Mouse (Mus musculus) liver, embryonic 14.5 days (tissue): Measurements from ENCODE around the gene 9130213A22Rik. TPM values are rescaled to one million over a fixed set of nuclear protein-coding genes. Genes with fewer than 3 reads are reported as not detected.

Source experiments
- ATAC-seq: fragments of 200-750 bp; cut with Nextera tagmentation; 2 replicates; pipeline ENCODE4 v1.8.0; 2017; ENCODE audit warnings: moderate number of reproducible peaks, mild to moderate bottlenecking, moderate library complexity; ENCODE audit not compliant: insufficient read depth
- DNase-seq, 3 experiments: peaks; one replicate each; pipeline ENCODE4 v3.0.0-alpha.2; 2012 to 2013; ENCODE audit warnings: low read depth in 3 of 3, low spot score in 3 of 3
- H3K27ac ChIP-seq: fragments of 300-500 bp; sonication (generic); 2 replicates; pipeline ENCODE4 v1.5.1; 2014; ENCODE audit warnings: moderate library complexity, mild to moderate bottlenecking, control low read depth, inconsistent platforms
- H3K27me3 ChIP-seq: fragments of 300-500 bp; sonication (generic); 2 replicates; pipeline ENCODE4 v1.6.1; 2014; ENCODE audit warnings: mild to moderate bottlenecking, low read length, moderate library complexity; ENCODE audit not compliant: control insufficient read depth, insufficient read depth
- H3K36me3 ChIP-seq: fragments of 300-500 bp; sonication (generic); replicated peaks from 2 replicates; pipeline ENCODE4 v1.6.1; 2014; ENCODE audit warnings: low read depth; ENCODE audit not compliant: control insufficient read depth, insufficient read depth
- H3K4me1 ChIP-seq, 2 experiments: fragments of 200-500 bp in 1 of 2; fragments of 300-500 bp in 1 of 2; sonication (generic) in 1 of 2; replicated peaks; 2 replicates each; pipeline ENCODE4 v1.6.1; 2012 to 2014; ENCODE audit warnings: antibody characterized with exemption in 1 of 2, inconsistent platforms in 1 of 2, low read length in 1 of 2; ENCODE audit not compliant: control insufficient read depth in 2 of 2, insufficient read depth in 2 of 2
- H3K4me2 ChIP-seq: fragments of 300-500 bp; sonication (generic); 2 replicates; pipeline ENCODE4 v1.6.1; 2014; ENCODE audit warnings: low read depth, mild to moderate bottlenecking, control low read depth, moderate library complexity
- H3K4me3 ChIP-seq, 2 experiments: fragments of 200-500 bp in 1 of 2; fragments of 300-500 bp in 1 of 2; sonication (generic) in 1 of 2; 2 replicates each; pipeline ENCODE4 v1.5.1; 2012 to 2014; ENCODE audit warnings: low read depth in 2 of 2, low read length in 2 of 2, mild to moderate bottlenecking in 2 of 2, control low read depth in 1 of 2, inconsistent platforms in 1 of 2, moderate library complexity in 1 of 2; ENCODE audit not compliant: insufficient read depth in 1 of 2
- H3K9ac ChIP-seq: fragments of 300-500 bp; sonication (generic); replicated peaks from 2 replicates; pipeline ENCODE4 v1.6.1; 2014; ENCODE audit warnings: mild to moderate bottlenecking, control low read depth, moderate library complexity
- H3K9me3 ChIP-seq: fragments of 300-500 bp; sonication (generic); 2 replicates; pipeline ENCODE4 v1.6.1; 2016; ENCODE audit warnings: low read length, mixed read lengths; ENCODE audit not compliant: control insufficient read depth
- CTCF ChIP-seq: IDR thresholded peaks from 2 replicates; pipeline ENCODE4 v1.5.1; 2016; ENCODE audit warnings: antibody characterized with exemption, low read depth, control low read depth
- EP300 ChIP-seq: IDR thresholded peaks from 2 replicates; pipeline ENCODE4 v1.6.1; 2016; ENCODE audit warnings: antibody characterized with exemption, low read depth
- WGBS: fragments of 180-500 bp; shearing (Covaris S2); extraction: QIAGEN DNeasy Blood & Tissue Kit; methylation state at CpG from one replicate; pipeline ENCODE4 v1.1.7; 2014; ENCODE audit not compliant: insufficient replicate concordance; 5-methylcytosine and 5-hydroxymethylcytosine counted together
- polyA plus RNA-seq, 2 experiments: library from polyadenylated mRNA; depleted of rRNA in 1 of 2; stranded (reverse) in 1 of 2; unstranded in 1 of 2; fragments of >200 nt; fragmentation: Nextera tagmentation in 1 of 2; extraction: Ambion mirVana in 1 of 2; gene quantifications; 2 replicates each; pipeline versions ENCODE4 v1.2.1 to v1.2.3; 2012 to 2014

Gene 9130213A22Rik
- polyA plus RNA-seq, 2 experiments = 0.08 TPM; not detected in 1

GRCm38 (mm10) chr11:69111051-69111810 lies 11.2 kb downstream of the 9130213A22Rik start:
- peak overlapping the region; percentile 75 for H3K4me2 ChIP-seq
- peak overlapping the region; percentile 50 for H3K9ac ChIP-seq
- peak overlapping the region; percentile 58 to 68 for H3K4me3 ChIP-seq
- DNase-seq = no peak
- H3K27ac ChIP-seq = no peak overlapping the region
- no peak for ATAC-seq
- no peaks in the 10 kb centered on the region; the same call in 1 of the 2 replicates for H3K27me3 ChIP-seq
- H3K9me3 ChIP-seq = no peaks in the 10 kb centered on the region
- H3K36me3 ChIP-seq = no peaks in the 10 kb centered on the region; the same call in 1 of the 2 replicates
- WGBS = 4% methylated on average over 21 of the region's 21 CpGs
- TF ChIP-seq CTCF (no peak), EP300 (no peak)
- H3K4me1 ChIP-seq = peaks cover 4 to 17% of the 10 kb centered on the region in 2 experiments

DNA sequence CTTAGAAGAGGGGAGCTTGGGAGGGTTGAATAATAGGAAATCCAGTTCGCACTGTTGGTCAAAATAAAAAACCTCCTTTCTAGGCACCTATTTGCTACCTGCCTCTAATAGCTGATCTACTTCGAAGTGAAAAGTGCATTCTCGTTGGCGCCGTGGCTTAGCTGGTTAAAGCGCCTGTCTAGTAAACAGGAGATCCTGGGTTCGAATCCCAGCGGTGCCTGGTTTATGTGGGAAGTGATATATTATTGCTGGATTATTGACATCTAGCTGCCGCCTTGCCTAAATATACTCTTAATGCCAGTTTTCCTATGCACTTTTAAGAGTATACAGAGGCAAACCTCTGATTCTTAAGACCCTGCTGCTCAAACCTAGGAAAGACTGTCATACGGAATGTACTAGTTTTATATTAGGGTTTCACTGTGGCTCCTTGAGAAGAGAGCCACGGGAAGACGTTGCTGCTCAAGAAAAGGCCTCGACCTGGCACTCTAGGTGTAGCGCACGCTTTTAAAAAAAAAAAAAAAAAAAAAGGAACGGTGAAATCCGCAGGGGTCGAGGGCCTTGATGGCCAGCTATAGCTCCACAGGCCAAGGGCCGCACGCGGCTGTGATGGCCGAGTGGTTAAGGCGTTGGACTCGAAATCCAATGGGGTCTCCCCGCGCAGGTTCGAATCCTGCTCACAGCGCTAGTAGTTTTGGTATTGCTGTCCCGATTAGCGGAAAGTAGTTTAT lies 11.9 kb downstream of the 9130213A22Rik start:
- H3K4me1 ChIP-seq = peaks cover 4 to 17% of the 10 kb centered on the region in 2 experiments
- ATAC-seq (peak; percentile 81), DNase-seq (peak; percentile 79 to 83 (median 82))
- peak overlapping the region; percentile 75 for H3K4me2 ChIP-seq
- peak overlapping the region; percentile 28; the same call in 1 of the 2 replicates for H3K27ac ChIP-seq
- H3K27me3 ChIP-seq = no peaks in the 10 kb centered on the region; the same call in 1 of the 2 replicates
- 0 out of 2 replicates have a peak, but pooled peaks have one; percentile 15 for TF ChIP-seq EP300
- no peak for TF ChIP-seq CTCF
- H3K4me3 ChIP-seq = peak overlapping the region; percentile 58 to 68
- under 1% methylated on average over 30 of the region's 30 CpGs for WGBS
- H3K9ac ChIP-seq = peak overlapping the region; percentile 50
- H3K9me3 ChIP-seq = no peaks in the 10 kb centered on the region
- H3K36me3 ChIP-seq = peaks cover under 1% of the 10 kb centered on the region; the same call in 1 of the 2 replicates

DNA sequence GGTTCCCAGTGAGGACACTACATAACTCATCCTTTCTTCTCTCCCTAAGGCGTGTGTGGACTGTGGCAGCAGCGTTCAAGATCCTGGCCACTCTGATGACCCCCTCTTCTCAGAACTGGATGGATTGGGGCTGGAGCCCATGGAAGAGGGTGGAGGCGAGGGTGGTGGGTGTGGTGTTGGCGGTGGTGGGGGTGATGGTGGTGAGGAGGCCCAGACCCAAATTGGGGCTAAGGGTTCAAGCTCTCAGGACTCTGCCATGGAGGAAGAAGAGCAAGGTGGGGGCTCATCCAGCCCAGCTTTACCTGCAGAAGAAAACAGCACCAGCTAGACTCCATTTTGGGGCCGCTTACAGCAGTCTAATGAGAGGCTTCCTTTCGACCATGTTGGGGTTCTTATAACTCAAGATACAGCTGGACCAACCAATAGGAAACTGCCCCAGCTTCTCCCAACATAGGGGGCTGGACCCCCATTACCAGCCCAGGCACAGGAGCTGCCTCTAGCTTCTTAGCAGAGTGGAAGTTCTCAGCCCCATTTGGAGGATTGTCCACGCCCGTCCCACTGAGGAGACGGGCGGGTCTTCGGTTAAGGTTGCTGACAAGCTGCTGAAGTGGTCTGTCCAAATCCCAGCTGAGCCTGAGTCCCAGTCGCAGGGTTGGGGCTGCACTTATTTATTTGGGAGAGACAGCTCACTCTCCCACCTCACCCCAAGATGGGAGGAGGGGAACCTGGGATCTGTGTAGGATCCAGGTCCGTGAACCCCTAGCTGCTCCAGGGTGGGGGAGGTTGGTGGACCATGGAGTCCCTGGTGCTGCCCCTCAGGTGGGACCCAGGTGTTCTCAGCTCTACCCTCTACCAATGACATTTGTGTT lies 13.1 kb downstream of the 9130213A22Rik start:
- no peaks in the 10 kb centered on the region; the same call in 1 of the 2 replicates for H3K27me3 ChIP-seq
- H3K9me3 ChIP-seq = no peaks in the 10 kb centered on the region
- WGBS = 66% methylated on average over 13 of the region's 13 CpGs
- no peak overlapping the region for H3K4me3 ChIP-seq
- peaks cover 3% of the 10 kb centered on the region; the same call in 1 of the 2 replicates for H3K36me3 ChIP-seq
- DNase-seq (no peak), ATAC-seq (no peak)
- TF ChIP-seq CTCF (no peak), EP300 (no peak)
- H3K27ac ChIP-seq = no peak overlapping the region
- no peak overlapping the region for H3K9ac ChIP-seq
- H3K4me2 ChIP-seq = peak overlapping the region; percentile 75
- peaks cover 4 to 17% of the 10 kb centered on the region in 2 experiments for H3K4me1 ChIP-seq

GRCm38 (mm10) chr11:69108223-69108622 lies 14.2 kb downstream of the 9130213A22Rik start:
- Histone ChIP-seq H3K9me3 (no peaks in the 10 kb centered on the region), H3K4me3 (no peak overlapping the region), H3K4me1 (peaks cover 4 to 17% of the 10 kb centered on the region in 2 experiments), H3K9ac (no peak overlapping the region), H3K27ac (no peak overlapping the region), H3K36me3 (peaks cover 8% of the 10 kb centered on the region), H3K27me3 (no peaks in the 10 kb centered on the region; the same call in 1 of the 2 replicates), H3K4me2 (no peak overlapping the region)
- TF ChIP-seq CTCF (no peak), EP300 (no peak)
- WGBS = 81% methylated on average over 9 of the region's 9 CpGs
- DNase-seq = no peak
- ATAC-seq = no peak
